ENCODE assay signal across 27 mouse cellular contexts in genomic region chr1:18384079-18384478, GRCm38 (mm10).
DNase-seq lines count a peak whose midpoint lies in the region; ATAC-seq and TF ChIP-seq lines count a peak whose summit lies in the region.
"Had no signal": no experiment of that assay in that cellular context is flagged by ENCODE, and none has a peak within 500 bp of the region (broad histone marks: within the 10 kb centered on the region; RNA-seq: fewer than 3 reads in every experiment).

No protein-coding gene starts in this region.

- H3K4me1 ChIP-seq in midbrain, embryonic 15.5 days = no peaks in the 10 kb centered on the region
- no peaks in the 10 kb centered on the region for H3K4me1 ChIP-seq in midbrain, embryonic 13.5 days (replicated peaks)
- H3K4me1 ChIP-seq in midbrain, postnatal 0 days (ENCODE audit: insufficient read depth, low read length) = no peaks in the 10 kb centered on the region
- no peaks in the 10 kb centered on the region for H3K4me1 ChIP-seq in midbrain, embryonic 10.5 days
- H3K4me1 ChIP-seq: embryonic facial prominence, embryonic 13.5 days; embryonic facial prominence, embryonic 15.5 days; forebrain, embryonic 10.5 days; forebrain, embryonic 12.5 days had no signal

- H3K27me3 ChIP-seq in midbrain, embryonic 15.5 days (replicated peaks) = no peaks in the 10 kb centered on the region
- no peaks in the 10 kb centered on the region for H3K27me3 ChIP-seq in midbrain, embryonic 13.5 days
- H3K27me3 ChIP-seq in midbrain, postnatal 0 days (ENCODE audit: insufficient read depth, low read length) = no peaks in the 10 kb centered on the region
- no peaks in the 10 kb centered on the region for H3K27me3 ChIP-seq in midbrain, embryonic 10.5 days (ENCODE audit: low read depth, poor library complexity, severe bottlenecking)
- H3K27me3 ChIP-seq: CH12.LX; embryonic facial prominence, embryonic 13.5 days; embryonic facial prominence, embryonic 15.5 days; forebrain, embryonic 12.5 days; Patski had no signal

- no peak overlapping the region for H3K4me2 ChIP-seq in midbrain, embryonic 15.5 days
- no peak overlapping the region for H3K4me2 ChIP-seq in midbrain, embryonic 13.5 days (replicated peaks)
- H3K4me2 ChIP-seq in midbrain, postnatal 0 days (ENCODE audit: low read depth, low read length, poor library complexity, severe bottlenecking) = no peak overlapping the region
- H3K4me2 ChIP-seq: embryonic facial prominence, embryonic 13.5 days; embryonic facial prominence, embryonic 15.5 days; forebrain, embryonic 12.5 days had no signal

- H3K27ac ChIP-seq in midbrain, embryonic 15.5 days = no peak overlapping the region
- H3K27ac ChIP-seq in midbrain, embryonic 13.5 days = no peak overlapping the region
- no peak overlapping the region for H3K27ac ChIP-seq in midbrain, postnatal 0 days (ENCODE audit: low read depth, low read length)
- H3K27ac ChIP-seq in midbrain, embryonic 10.5 days (replicated peaks) = no peak overlapping the region
- H3K27ac ChIP-seq: embryonic facial prominence, embryonic 13.5 days; embryonic facial prominence, embryonic 15.5 days; forebrain, embryonic 10.5 days; forebrain, embryonic 12.5 days had no signal

- H3K9ac ChIP-seq in midbrain, embryonic 15.5 days = no peak overlapping the region
- no peak overlapping the region for H3K9ac ChIP-seq in midbrain, embryonic 13.5 days (replicated peaks)
- H3K9ac ChIP-seq in midbrain, postnatal 0 days (replicated peaks; ENCODE audit: low read length, poor library complexity, severe bottlenecking) = no peak overlapping the region
- H3K9ac ChIP-seq: embryonic facial prominence, embryonic 13.5 days; embryonic facial prominence, embryonic 15.5 days; forebrain, embryonic 12.5 days had no signal

- H3K36me3 ChIP-seq in midbrain, embryonic 15.5 days (replicated peaks) = no peaks in the 10 kb centered on the region
- H3K36me3 ChIP-seq in midbrain, embryonic 13.5 days = no peaks in the 10 kb centered on the region
- H3K36me3 ChIP-seq in midbrain, postnatal 0 days (ENCODE audit: insufficient read depth, low read length) = no peaks in the 10 kb centered on the region
- no peaks in the 10 kb centered on the region for H3K36me3 ChIP-seq in midbrain, embryonic 10.5 days
- H3K36me3 ChIP-seq: embryonic facial prominence, embryonic 13.5 days; embryonic facial prominence, embryonic 15.5 days; forebrain, embryonic 10.5 days; forebrain, embryonic 12.5 days; G1E had no signal

- H3K4me3 ChIP-seq in midbrain, embryonic 15.5 days = no peak overlapping the region
- H3K4me3 ChIP-seq in midbrain, embryonic 13.5 days (replicated peaks) = no peak overlapping the region
- no peak overlapping the region for H3K4me3 ChIP-seq in midbrain, postnatal 0 days (ENCODE audit: low read depth, low read length)
- no peak overlapping the region for H3K4me3 ChIP-seq in midbrain, embryonic 10.5 days
- H3K4me3 ChIP-seq: embryonic facial prominence, embryonic 13.5 days; embryonic facial prominence, embryonic 15.5 days; erythroblast, embryonic 14.5 days; forebrain, embryonic 10.5 days; forebrain, embryonic 12.5 days had no signal

- H3K9me3 ChIP-seq in midbrain, embryonic 15.5 days = no peaks in the 10 kb centered on the region
- no peaks in the 10 kb centered on the region for H3K9me3 ChIP-seq in midbrain, embryonic 13.5 days
- H3K9me3 ChIP-seq in midbrain, postnatal 0 days (ENCODE audit: low read length) = no peaks in the 10 kb centered on the region
- no peaks in the 10 kb centered on the region for H3K9me3 ChIP-seq in midbrain, embryonic 10.5 days (replicated peaks)
- H3K9me3 ChIP-seq: embryonic facial prominence, embryonic 13.5 days; embryonic facial prominence, embryonic 15.5 days; forebrain, embryonic 10.5 days; forebrain, embryonic 12.5 days; G1E had no signal

- DNase-seq in cerebellum, adult 18-20 months = no peak
- DNase-seq in midbrain, postnatal 0 days (ENCODE audit: low spot score) = no peak
- no peak for DNase-seq in midbrain, embryonic 10.5 days (ENCODE audit: low spot score)
- DNase-seq: adrenal gland, adult 8-10 months; adrenal gland, postnatal 14 days; adrenal gland, postnatal 36 days; B cell, adult 2 months; cerebellum, adult 11-12 months; cerebellum, adult 8-10 months; cerebellum, adult 9-11 months; cerebellum, postnatal 36 days; embryo, embryonic 11 days had no signal

- ATAC-seq in cerebellum, adult (ENCODE audit: insufficient number of reproducible peaks, low FRiP score, low TSS enrichment) = peak; percentile 56; the same call in 1 of the 2 replicates
- ATAC-seq in midbrain, embryonic 15.5 days (replicated peaks) = peak; percentile 70; the same call in 1 of the 2 replicates
- no peak for ATAC-seq in midbrain, embryonic 13.5 days
- ATAC-seq in midbrain, postnatal 0 days (ENCODE audit: low FRiP score) = no peak
- ATAC-seq: activated CD4-positive, CD25-positive, alpha-beta regulatory T cell, adult 4 months; CD4-positive, CD25-positive, alpha-beta regulatory T cell, adult 4 months; forebrain, embryonic 14.5 days; forebrain, embryonic 16.5 days; Patski had no signal

- peak; percentile 45 for TF ChIP-seq CTCF in midbrain, postnatal 0 days (IDR thresholded peaks at IDR 0.05)

- WGBS in midbrain, embryonic 15.5 days = 59% methylated on average over 4 of the region's 4 CpGs
- WGBS in midbrain, embryonic 13.5 days = 67% methylated on average over 4 of the region's 4 CpGs
- 47% methylated on average over 4 of the region's 4 CpGs for WGBS in midbrain, postnatal 0 days
- 74% methylated on average over 4 of the region's 4 CpGs for WGBS in midbrain, embryonic 10.5 days

Comparison
In these comparisons a context has a peak if more than half of its experiments do, and no peak if none do; other contexts are left out.
1. ATAC-seq: peak in cerebellum, adult (single experiment) and midbrain, embryonic 15.5 days (single experiment); none in midbrain, embryonic 13.5 days (single experiment) and midbrain, postnatal 0 days (single experiment).